Mouse (Mus musculus) adrenal gland, postnatal 14 days (tissue): ENCODE measurements around the gene Tmem161a. TPM values are rescaled to one million over a fixed set of nuclear protein-coding genes. Genes with fewer than 3 reads are reported as not detected.
"Not testable (repeated sequence)": the region's sequence is repeated elsewhere in the genome, so short reads cannot be mapped to it uniquely, and the experiment has no call there.

ENCODE experiments used
- DNase-seq: peaks from one replicate; pipeline ENCODE4 v3.0.0; 2021; ENCODE audit warnings: mixed read lengths
- total RNA-seq: library from RNA; stranded (reverse); gene quantifications from 2 replicates; pipeline ENCODE4 v1.2.3, GENCODE M21; 2021

The Tmem161a gene
- total RNA-seq, 1 experiment from 2014 or later, result 48.9 TPM

DNA sequence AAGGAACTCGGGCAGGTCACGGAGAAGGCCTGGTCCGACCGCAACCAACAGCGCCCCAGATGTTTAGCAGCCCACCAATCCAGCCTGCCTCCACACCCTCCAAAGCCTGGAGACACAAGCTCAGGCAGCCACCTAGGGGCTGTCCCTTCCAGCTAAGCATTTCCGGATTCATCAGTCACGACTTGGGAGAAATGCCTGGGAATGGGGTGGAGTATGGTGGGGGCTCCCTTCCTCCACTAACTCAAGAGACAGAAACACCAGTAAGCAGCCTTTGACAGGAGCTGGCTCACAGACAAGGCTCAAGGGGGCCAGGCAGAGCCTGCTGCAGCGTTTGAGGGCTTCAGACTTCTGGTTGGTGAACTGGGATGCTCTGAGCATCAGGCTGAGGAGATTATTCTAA lies 38.4 kb downstream of the Tmem161a start:
- DNase-seq, result no peak

- DNase-seq, result no peak
Observed at GRCm38 (mm10) chr8:70211275-70211674, 39.1 kb downstream of the Tmem161a start.

DNA sequence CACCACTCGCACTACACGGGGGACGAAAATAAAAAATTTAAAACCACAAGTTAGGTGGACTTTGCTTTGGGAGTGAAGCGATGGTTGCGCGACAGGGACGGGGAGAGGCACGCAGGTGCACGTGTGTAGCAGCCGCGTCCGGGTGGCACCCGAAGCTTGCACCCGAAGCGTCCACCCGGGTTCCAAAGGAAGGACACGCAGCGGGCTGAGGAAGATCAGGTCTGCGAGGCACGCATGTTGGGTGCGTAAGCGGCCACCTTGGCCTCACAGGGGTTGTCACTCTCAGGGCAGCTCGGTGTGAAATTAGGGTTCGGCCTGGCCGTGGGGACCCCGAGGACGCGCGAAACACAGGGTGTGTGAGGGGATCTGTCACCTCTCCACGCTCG lies 39.6 kb downstream of the Tmem161a start:
- peak; percentile 69 for DNase-seq

DNA sequence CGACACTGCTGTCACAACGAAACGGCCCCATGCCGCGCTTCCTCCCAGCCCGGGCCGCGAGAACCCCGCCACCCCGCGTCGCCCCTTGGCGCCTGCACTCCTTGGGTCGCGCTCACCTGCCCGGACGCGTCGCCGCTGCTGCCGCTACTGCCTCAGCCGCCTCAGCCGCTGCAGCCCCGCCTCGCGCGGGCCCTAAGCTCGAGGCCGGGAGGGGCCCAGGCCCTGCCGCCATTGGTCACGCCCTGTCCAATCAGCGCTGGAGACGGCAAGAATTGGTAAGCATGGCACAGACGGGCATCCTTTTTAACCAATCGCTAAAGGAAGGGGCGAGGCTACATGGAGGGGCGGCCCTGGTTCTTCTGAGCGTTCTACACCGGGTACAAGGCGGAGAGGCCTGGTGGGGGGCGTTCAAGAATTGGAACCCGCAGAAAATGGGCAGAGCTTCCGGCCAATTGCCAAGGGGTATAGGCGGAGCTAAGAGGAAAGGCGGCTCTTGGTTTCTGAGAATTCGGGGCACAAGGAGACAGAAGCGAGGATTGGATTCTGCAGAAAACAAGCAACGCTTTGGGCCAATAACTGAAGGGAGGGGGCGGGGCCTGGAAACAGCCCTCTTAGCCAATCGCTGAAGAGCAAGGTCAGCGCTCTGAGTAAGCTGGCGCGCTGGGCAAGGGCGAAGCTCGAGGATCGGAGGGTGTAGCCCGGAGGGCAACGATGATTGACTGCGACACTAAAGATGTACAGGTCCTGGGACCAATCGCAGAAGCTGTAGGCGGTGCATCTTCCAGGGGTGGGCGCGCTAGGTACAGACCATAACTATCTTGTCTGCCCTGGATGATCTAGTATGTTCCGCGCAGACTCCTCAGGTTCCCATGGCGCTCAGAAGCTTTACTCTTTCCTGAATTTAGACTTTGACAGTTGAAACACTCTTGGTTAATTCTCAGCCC lies 40.2 kb downstream of the Tmem161a start, which contains the start of gene Slc25a42:
Gene Slc25a42 (minus strand): TSS at position 194 of the 944 bp plus-strand sequence.
- DNase-seq, result peak; percentile 98

GRCm38 (mm10) chr8:70214411-70214810 lies 42.3 kb downstream of the Tmem161a start:
- no peak for DNase-seq

- no peak for DNase-seq
Observed at GRCm38 (mm10) chr8:70215092-70215491, 42.9 kb downstream of the Tmem161a start.

GRCm38 (mm10) chr8:70216161-70216560 lies 44.0 kb downstream of the Tmem161a start:
- DNase-seq, result not testable (repeated sequence)

GRCm38 (mm10) chr8:70216566-70216965 lies 44.4 kb downstream of the Tmem161a start:
- peak; percentile 74 for DNase-seq

DNA sequence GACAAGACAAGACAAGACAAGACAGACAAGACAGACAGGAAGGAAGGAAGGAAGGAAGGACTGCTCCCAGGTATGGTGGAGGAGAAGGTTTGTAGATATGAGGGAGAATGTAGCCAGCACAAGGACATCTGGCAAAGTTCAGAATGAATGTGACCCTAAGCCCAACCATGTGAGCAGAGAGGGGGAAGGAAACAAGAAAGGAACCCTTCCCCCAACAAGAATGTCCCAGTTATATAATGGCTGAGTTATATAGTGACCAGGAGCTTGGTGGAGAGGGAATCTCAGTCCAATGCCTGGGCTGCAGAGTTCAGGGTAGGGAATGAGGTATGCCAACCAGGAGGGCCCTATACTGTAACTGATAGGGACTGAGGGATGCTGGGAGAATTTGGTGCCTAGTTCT lies 45.3 kb downstream of the Tmem161a start:
- no peak for DNase-seq

DNA sequence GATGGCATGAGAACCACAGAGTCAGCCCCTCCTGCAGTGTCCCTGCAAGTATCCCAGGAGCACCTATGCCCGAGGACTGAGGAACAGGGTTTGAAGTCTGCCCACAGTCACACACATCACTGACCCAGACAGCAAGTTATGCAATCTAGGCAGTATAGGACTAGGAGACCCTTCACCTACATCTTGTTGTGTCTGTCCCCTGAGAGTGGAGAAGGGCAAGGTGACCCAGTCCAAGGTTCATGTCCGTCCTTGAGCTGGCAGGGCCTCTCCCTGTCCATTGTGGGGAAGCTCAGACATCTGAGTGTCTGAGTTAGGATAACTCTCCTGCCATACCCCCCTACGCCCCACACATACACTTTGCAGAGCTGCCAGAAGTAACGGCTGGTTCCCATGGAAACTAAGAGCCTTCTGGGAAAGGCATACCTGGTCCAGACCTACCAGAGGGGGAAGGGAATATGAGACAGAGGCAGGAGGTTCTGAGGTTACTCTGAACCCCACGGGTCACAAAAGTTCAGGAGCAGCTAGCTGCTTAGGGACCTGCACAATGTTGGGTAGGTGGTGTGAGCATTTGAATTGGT lies 47.0 kb downstream of the Tmem161a start:
- DNase-seq, result peak; percentile 26

GRCm38 (mm10) chr8:70220236-70220840 lies 48.2 kb downstream of the Tmem161a start:
- DNase-seq, result peak; percentile 88

DNA sequence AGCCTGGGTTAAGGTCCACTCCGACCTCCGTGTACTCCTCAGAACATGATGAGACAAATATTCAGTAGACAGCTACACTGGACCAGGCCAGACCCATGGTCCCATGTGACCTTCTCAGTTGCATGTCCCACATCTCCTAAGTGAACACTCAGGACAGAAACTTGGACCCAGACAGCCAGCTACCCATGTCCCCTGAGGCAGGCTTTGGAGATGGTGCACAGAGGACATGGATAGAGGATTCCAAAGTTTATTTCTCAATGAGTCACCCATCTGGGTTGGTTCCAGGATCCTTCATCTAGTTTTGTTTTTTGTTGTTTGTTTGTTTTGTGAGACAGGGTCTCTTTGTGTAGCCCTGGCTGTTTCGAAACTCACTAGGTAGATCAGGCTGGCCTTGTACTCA lies 48.8 kb downstream of the Tmem161a start:
- peak; percentile 44 for DNase-seq

- DNase-seq, result no peak
Observed at GRCm38 (mm10) chr8:70222041-70222440, 49.9 kb downstream of the Tmem161a start.

DNA sequence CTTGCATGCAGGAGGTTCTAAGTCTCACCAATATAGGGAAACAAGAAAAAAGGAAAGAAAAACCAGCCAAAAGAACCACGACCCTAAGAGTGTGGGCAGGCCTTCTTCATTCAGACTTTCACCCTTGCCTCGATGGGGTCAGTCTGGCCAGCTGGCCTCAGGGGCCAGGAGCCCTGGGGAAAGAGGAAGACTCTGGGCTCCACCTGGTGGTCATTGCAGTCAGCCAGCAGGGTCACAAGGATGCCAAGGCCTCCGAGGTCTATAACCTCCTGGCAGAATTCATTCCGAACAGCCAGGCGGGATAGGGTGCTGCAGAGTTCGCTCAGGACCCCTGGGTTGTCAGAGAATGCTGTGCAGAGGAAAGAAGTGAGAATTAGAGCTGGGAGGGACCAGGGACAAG lies 51.2 kb downstream of the Tmem161a start:
- DNase-seq, result peak; percentile 71

DNA sequence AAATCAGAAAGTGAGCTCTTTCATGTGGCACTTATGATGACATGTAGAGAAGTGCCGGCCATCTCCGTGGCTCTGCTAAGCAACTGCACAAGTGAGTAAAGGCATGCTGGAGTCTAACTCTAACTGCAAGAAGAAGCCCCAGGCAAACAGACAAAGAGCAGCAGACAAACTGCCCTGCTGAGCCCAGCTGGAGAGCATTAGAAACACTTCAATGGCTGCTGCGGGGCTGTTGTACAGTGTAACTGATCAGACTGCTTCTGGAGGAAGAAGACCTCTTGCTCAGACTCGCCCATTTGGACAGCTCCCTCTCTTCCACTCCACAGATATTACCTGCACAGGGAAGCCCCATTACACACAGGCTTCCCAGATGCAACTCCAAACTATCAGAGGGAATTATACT lies 55.8 kb downstream of the Tmem161a start:
- no peak for DNase-seq

GRCm38 (mm10) chr8:70230837-70231236 lies 58.7 kb downstream of the Tmem161a start:
- DNase-seq, result peak; percentile 37

Other genes starting within 250 kb of the Tmem161a start
- 105 and 111 TPM in 2 replicates for gene Gatad2a, start 176.0 kb upstream of the Tmem161a start, total RNA-seq
- 54.0 and 60.3 TPM in 2 replicates for gene Mau2, start 129.6 kb upstream of the Tmem161a start, total RNA-seq
- 26.2 and 31.8 TPM in 2 replicates for gene Sugp1, start 129.5 kb upstream of the Tmem161a start, total RNA-seq
- 0.98 and 4.2 TPM in 2 replicates for gene Tm6sf2, start 99.4 kb upstream of the Tmem161a start, total RNA-seq
- 0.30 and 0.48 TPM in 2 replicates for gene Hapln4, start 88.9 kb upstream of the Tmem161a start, total RNA-seq
- gene Ncan, start 51.5 kb upstream of the Tmem161a start, total RNA-seq, result 0.41 and 0.67 TPM in 2 replicates
- gene Nr2c2ap, start 41.0 kb upstream of the Tmem161a start, total RNA-seq, result 15.0 and 18.4 TPM in 2 replicates
- 16.9 and 18.8 TPM in 2 replicates for gene Rfxank, start 33.2 kb upstream of the Tmem161a start, total RNA-seq
- gene Borcs8, start 32.9 kb upstream of the Tmem161a start, total RNA-seq, result 49.2 and 50.5 TPM in 2 replicates
- gene Mef2b, start 32.6 kb upstream of the Tmem161a start, total RNA-seq, result 0.41 and 0.56 TPM in 2 replicates
- gene Slc25a42, start 39.9 kb downstream of the Tmem161a start, total RNA-seq, result 132 and 144 TPM in 2 replicates
- 30.9 and 31.5 TPM in 2 replicates for gene Sugp2, start 61.9 kb downstream of the Tmem161a start, total RNA-seq
- gene Armc6, start 62.1 kb downstream of the Tmem161a start, total RNA-seq, result 11.3 and 13.4 TPM in 2 replicates
- 21.3 and 25.0 TPM in 2 replicates for gene Homer3, start 110.5 kb downstream of the Tmem161a start, total RNA-seq
- 49.2 and 71.3 TPM in 2 replicates for gene Ddx49, start 130.1 kb downstream of the Tmem161a start, total RNA-seq
- 215 and 222 TPM in 2 replicates for gene Cope, start 130.2 kb downstream of the Tmem161a start, total RNA-seq
- gene Cers1, start 143.4 kb downstream of the Tmem161a start, total RNA-seq, result 1.9 and 2.9 TPM in 2 replicates
- 0.41 and 1.2 TPM in 2 replicates for gene Gdf1, start 157.5 kb downstream of the Tmem161a start, total RNA-seq
- 64.0 and 64.4 TPM in 2 replicates for gene Upf1, start 180.9 kb downstream of the Tmem161a start, total RNA-seq
- gene Comp, start 201.2 kb downstream of the Tmem161a start, total RNA-seq, result 1.4 TPM in 1 of 2 replicates, not detected in the other